Mouse (Mus musculus): Measurements from ENCODE around the gene Dapk1.

DNA sequence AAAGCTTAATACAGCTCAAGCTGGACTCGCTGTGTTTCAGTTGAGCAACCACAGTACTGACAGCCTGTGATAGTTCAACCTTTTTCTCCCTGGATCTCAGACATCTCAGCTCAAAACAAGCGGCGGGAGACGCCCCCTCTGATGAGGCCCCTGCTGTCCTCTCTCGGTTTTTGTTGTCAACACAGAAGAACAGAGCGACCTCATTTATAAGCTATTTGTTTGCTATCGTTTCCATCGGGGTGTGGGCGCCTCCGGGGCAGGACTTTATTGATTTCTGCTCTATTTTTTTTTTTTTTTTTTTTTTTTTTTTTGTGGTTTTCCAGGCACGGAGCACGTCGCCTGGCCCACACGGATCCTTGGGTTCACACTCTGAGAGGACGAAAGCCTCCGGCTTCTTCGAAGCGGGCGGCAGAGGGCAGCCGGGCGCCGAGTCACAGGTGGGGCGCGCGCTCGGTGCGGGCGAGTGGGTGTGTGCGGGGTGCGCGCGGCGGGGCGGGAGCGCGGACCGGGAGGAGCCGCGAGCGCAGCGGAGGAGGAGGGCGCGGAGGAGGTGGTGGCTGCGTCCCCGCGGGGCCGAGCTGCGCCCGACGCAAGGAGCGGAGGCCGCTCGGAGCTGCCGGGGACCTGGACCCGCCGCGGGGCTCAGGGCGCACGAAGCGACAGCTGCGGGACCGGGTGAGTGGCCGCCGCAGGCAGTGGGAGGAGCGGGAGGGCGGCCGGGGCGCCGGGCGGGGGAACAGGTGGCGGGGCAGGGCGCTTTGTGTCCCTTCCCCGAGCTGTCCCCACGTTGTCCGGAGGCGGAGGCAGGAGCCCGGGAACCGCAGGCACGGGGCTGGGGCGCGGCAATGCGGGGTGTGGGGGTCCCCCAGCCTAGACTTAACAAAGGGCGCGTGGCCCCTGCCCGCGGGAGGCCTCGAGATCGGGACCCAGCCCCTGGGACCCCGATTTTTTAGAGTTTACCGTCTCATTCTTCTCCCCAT is at the start of gene Dapk1:
- TF ChIP-seq CTCF (IDR thresholded peaks at IDR 0.05; ENCODE audit: low read depth, low read length) (no peak), POLR2A (IDR thresholded peaks at IDR 0.05; ENCODE audit: borderline replicate concordance, low read depth, low read length) (no peak)
